Mouse (Mus musculus) myocyte (in vitro differentiated cells): Measurements from ENCODE around the gene Exo5.

Source experiments
- MYOD1 ChIP-seq, 3 experiments: IDR thresholded peaks; one replicate each; pipeline ENCODE4 v1.6.1; 2011; ENCODE audit warnings: control low read depth in 2 of 3, low read depth in 2 of 3, mild to moderate bottlenecking in 2 of 3, moderate library complexity in 1 of 3; ENCODE audit not compliant: insufficient read length in 2 of 3, control insufficient read depth in 1 of 3
- POLR2A ChIP-seq: IDR thresholded peaks from one replicate; pipeline ENCODE4 v1.6.1; 2011; ENCODE audit warnings: low read depth, mild to moderate bottlenecking, control low read depth, moderate library complexity; ENCODE audit not compliant: insufficient read length
- REST ChIP-seq: IDR thresholded peaks from one replicate; pipeline ENCODE4 v1.6.1; 2011; ENCODE audit warnings: mild to moderate bottlenecking, control low read depth, moderate library complexity; ENCODE audit not compliant: insufficient read depth, insufficient read length
- USF1 ChIP-seq: IDR thresholded peaks from one replicate; pipeline ENCODE4 v1.6.1; 2011; ENCODE audit warnings: low read depth, mild to moderate bottlenecking, control low read depth, moderate library complexity

DNA sequence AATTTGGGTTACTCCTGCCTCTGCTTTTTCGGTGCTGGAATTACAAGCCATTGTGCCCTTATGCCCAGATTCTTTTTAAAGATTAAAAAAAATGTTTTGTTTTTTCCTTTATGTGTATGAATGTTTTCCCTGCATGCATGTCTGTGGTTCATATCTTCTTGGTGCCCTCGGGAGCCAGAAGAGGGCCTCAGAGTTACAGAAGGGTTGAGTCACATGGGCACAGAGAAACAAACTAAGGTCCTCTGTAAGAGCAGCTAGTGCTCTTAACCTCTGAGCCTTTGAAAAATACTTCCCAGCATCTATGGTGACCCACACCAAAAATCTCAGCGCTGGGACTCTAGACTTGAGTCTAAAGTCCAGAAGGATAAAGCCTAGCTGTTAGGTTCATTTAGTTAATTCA lies 569 bp upstream of the Exo5 start:
- TF ChIP-seq MYOD1 (IDR thresholded peaks at IDR 0.05; ENCODE audit: control insufficient read depth in 1 of 3, insufficient read length in 2 of 3, low read depth in 2 of 3) (no peak), POLR2A (no peak), REST (no peak), USF1 (peak; percentile 91)
